Mouse (Mus musculus) granulocyte monocyte progenitor cell, adult 5-6 weeks (primary cell): Measurements from ENCODE around the gene Kcnh4. TPM values are rescaled to one million over a fixed set of nuclear protein-coding genes. Genes with fewer than 3 reads are reported as not detected.
A peak's percentile ranks its signal among the peaks of the same experiment; 100 is the strongest.

ENCODE experiments used
- ATAC-seq: replicated peaks from 2 replicates; pipeline ENCODE4 v1.8.0; 2016; ENCODE audit warnings: mild to moderate bottlenecking, moderate TSS enrichment, inconsistent platforms; ENCODE audit not compliant: poor library complexity, severe bottlenecking
- total RNA-seq, 2 experiments: library from RNA; stranded (forward) in 1 of 2; stranded (reverse) in 1 of 2; fragments of 200-712, 200-1000 nt in 1 of 2; fragments of >200 nt in 1 of 2; fragmentation: Nextera tagmentation in 1 of 2; gene quantifications; 2 replicates each; pipeline ENCODE4 v1.2.3; 2014 to 2017

Gene Kcnh4
- total RNA-seq, 2 experiments from 2014 or later: not detected

DNA sequence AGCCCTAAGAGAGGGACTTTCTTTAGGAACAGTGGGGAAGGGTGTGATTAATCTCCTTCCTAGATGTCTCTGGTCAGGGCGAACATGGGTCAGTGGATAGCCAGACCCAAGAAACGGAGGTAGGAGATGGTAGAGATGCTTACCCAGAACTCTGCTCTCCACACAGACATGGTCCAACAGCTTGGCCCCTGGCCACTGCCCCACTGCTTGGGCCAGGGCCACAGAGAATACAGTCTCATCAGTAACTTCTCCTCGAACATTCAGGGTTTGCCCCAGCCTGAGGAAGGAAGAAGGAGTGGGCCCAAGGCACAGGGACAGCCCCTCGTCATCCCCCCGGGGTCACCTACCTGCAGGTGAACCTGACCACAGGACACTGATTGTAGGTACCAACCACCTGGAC is 8.1 kb upstream of the Kcnh4 start:
- no peak for ATAC-seq

DNA sequence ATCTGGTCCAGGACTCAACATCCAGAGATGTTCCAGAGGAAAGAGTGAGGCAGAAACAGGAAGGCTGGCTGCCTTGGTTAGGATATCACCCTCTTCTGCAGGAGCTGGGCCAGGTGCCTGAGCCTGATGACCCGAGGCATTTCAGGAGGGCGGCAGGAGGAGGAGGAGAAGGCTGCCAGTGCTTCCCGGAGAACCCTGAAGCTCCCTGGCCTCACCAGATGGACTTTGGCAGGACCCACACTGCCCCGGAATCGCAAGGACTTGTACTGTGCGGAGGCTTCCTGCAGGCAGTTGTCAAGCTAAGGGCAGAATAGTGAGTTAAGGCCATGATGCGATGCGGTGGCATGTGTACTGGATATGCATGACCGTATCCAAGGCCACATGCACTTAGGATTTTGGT is 7.0 kb upstream of the Kcnh4 start:
- no peak for ATAC-seq

DNA sequence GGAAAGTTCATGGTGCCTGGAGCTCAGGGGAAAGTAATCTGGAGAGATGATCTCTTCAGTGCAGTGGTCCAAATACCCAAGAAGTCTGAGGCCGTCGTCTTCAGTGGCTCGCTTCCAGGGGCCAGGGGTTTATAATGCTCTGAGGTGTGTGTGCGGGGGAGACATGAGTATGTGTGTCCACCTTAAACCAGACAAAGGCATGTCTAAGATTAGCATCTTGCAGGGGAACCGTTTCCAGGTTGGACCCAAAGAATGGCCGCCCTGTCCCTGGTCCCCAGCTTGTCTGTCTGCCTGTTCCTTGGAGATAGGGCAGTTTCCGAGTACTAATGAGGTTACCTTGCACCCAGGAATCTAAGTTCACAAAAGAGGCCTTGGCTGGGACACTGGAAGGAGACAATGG is 3.1 kb upstream of the Kcnh4 start, which contains the start of gene Hcrt:
Gene Hcrt (minus strand): TSS at position 101 of the 400 bp plus-strand sequence.
- no peak for ATAC-seq

DNA sequence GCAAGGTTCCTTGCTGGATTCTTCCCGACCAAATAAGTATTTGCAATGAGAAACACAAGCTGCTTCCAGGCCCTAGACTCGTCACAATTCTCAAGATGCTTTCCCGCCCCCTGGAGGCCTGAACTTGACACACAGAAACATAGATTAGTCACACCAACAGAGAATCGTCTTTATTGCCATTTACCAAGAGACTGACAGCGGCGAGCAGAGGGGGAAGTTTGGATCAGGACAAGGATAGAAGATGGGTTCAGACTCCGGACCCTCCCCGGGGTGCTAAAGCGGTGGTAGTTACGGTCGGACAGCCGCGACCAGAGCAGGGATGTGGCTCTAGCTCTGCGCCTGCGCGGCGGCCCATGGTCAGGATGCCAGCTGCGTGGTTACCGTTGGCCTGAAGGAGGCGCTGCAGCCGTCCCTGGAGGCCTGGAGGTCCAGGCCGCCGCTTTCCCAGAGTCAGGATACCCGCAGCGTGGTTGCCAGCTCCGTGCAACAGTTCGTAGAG is 1.9 kb upstream of the Kcnh4 start:
- peak; percentile 76 for ATAC-seq

DNA sequence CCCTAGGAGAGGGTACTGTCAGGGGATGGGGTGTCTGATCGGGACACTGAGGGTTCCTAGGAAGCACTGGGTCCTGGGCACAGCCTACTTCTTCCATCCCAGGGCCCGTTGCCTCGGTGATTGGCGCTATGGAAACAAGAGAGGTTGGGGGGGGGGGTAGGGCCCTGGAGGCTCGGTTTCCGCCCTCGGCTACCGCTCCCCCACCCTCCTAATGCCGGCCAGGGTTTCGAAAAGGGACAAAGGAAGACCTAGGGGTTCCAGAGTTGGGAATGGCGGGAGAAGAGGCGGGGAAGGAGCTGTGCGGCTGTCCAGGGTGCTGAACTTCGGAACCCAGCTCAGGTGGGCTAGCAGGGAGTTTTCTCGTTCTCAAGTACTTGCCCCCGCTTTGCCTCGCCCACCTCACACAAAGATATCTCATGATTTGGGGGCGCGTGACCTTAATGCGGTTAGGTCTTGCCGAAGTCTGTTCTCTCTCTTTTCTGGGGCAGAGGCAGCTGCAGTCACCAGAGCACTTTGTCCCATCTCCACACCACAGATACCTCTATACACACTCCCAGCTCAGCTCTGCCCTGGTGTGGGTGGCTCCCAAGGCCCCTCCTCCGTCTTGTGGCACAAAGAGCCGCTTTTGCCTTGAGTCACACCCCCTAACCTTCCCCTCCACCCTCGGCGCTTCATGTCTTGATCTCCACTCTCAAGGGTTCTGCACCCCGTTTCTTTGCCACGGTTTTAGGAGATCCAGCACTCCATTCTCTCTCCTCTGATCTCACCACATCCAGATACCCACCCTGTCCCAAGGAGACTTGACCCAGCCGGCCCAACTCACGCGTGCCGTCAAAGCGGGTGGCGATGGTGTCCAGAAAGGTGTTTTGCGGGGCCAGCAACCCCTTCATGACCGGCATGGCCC is 783 bp downstream of the Kcnh4 start:
- peak; percentile 17; the same call in 1 of the 2 replicates for ATAC-seq

DNA sequence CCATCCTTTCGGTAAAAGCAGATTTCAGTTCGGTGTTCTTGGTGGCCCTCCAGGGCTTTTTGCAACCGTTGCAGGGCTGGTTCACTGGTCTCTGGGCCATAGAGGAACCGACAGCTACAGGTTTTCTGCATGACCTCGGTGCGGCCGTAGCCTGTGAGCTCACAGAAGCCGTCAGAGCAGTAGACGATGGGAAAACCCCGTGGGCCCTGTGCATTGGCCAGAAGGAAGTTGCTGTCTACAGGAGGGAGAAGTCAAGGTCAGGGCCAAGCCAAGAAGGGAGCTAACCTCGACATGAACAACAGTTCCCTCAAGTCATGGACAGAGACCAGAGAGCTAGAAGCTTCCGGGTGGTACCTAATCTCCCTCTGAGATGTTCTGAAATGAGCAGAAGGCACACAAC is 2.2 kb downstream of the Kcnh4 start:
- no peak for ATAC-seq

DNA sequence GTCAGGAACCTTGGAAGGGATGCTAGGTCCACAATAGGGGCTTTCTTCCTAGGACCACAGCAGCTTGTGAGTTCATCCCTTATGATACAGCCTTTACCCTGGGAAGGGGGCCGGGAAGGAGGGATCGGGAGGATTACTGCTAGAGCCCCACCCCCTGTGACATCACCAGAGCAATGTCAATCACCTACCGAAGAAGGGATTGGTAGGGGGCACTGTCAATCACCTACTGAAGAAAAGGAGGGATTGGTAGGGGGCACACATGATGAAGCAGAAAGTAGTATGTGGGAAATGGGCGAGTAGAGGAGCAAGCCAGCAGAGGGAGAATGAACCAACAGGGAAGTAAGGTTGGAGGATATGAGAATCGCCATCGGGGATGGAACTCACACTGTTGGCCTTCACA is 3.3 kb downstream of the Kcnh4 start:
- ATAC-seq: no peak

DNA sequence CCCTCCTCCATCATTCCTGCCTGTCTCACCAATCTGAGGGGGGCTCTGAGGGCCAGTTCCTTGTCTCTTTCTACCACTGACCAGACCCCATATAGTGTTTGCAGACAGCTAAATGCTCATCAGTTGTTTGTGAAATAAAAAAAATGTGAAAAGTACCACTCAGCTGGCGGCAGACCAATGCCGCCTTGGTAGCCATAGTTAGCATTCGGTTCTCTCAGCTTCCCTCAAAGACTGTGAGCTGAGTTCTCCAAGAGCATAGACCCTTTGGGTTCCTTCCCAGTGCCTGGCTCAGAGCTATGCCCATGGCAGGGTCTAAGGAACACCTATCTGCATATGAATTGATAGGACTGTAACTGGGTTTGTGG is 5.1 kb downstream of the Kcnh4 start:
- no peak for ATAC-seq

DNA sequence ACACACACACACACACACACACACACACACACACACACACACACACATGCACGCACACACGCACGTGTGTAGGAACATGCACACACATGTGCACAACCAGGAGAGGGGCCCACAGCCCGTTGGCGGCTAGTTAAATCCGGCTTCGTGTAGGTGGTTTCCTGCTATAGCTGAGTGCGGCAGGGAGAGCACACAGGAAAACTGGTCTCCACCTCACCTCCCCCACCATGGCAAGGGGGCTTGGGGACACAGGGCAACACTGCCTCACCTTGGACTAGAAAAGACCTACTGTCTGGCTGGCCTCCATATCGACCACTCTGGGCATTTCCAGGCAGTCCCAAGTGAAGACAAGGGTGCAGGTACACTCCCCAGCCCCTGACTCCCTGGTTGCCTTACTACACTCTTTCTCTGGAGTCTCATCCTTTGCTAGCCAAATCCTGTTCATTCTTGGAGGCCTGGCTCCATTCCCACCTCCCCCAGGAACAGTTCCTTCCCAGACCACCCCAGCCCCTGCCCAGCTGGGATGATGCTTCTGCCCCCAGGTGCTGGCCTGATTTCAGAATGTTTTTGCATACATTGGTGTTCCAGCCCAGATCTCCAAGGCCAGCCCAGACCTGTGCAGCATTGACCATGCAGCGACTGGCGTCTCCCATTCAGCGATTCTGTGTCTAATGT is 5.6 kb downstream of the Kcnh4 start:
- no peak for ATAC-seq

DNA sequence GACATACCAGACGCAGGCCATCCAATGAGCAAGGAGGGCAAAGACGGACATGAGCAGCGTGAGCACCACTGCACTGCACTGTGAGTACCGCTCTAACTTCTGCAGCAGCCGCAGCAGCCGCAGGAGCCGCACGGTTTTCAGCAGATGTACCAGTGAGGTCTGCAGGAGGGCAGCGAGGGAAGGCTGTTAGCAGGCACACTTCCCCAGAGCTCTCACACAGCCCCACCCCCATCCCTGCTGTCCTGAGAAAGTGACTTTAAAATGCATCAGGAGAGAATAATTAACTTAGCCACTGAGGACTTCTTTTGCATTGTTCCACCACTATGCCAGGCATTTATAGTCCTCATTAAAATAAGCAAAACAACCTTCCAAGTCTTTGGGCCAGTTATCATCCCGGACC is 7.4 kb downstream of the Kcnh4 start:
- ATAC-seq: no peak

DNA sequence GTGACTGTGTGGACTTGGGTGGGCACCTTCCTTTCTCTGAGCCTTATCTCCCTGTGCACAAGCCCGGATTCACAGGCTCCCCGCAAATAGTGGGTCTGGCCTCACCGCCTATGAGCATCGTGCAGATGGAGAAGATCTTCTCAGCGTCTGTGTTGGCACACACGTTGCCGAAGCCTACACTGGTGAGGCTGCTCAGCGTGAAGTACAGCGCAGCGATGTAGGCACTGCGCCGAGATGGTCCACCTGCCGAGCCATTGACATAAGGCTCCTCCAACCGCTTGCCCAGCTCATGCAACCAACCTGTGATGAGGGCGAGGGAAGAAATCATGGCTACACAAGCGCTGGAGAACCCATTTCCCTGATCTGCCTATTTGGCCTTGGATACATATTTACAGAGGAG is 9.6 kb downstream of the Kcnh4 start:
- no peak for ATAC-seq

DNA sequence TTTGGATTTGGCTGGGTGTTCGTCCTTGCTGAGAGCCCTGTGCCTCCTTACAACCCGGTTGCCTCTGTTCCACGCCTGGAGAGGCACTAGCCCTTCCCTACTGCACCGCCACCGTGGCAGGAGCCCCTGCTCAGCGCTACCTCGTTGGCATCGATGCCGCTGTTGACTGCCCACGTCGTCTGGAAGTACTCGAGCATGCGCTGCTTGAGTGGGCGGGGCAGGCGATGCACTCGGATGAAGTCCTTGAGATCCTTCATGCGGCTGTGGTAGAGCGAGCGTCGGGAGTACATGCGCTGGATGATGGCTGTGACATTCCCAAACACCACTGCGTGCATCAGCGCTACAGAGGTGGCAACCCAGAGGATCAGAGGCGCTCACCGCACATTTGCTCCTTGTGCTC is 10.3 kb downstream of the Kcnh4 start:
- ATAC-seq: no peak

DNA sequence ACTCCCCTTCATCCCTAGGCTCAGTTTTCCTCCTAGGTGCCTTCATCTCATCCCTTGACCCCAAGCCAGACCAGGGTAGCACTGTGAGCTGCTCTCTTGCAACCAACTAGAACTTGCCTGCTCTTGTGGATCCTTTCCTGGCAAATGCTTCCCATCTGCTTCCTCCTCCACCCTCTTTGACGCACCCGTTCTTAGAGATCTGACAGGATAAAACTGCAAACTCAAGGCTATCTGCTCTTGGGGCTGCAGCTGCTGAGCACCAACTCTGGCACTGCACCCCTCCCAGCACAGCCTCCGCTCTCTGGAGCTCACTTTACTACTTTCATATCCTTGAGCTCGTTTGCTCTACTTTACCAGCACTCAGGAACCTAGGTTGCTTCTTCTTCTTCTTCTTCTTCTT is 11.1 kb downstream of the Kcnh4 start:
- ATAC-seq: no peak

DNA sequence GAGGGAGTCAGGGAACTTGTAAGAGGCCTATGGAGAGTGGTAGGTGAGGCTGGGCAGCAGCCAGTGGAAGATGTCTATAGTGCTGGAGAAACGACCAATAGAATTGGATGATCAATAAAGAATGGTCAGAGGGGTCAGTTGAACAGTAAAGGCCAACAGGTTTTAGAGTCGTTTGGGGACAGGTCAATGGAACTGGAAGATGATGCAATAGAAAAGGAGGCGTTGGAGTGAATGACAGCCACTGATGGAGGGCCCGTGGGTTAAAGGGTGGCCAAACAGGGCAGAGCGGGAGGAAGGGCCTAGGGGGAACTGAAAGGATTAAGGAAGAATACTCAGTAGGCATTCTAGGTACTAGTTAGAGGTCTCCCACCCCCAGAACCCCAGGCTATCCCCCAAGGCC is 12.6 kb downstream of the Kcnh4 start:
- ATAC-seq: no peak

DNA sequence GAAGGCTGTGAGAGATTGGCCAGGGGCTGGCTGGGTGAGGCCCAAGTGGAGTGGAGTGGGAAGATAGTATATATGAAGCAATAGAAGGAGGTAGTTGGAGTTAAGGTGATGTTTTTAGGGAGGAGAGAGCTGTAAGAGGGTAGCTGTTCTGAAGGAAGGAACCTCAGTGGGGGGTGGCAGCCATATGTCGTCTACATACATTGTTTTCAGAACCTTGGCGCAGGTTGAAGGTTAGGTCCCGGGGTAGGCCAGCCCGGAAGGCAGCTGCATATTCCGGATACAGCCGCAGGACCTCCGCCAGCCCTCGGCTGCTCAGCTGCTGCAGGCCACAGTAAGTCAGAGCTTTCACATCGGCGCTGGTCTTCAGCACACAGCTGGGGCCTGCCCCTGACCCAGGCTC is 13.2 kb downstream of the Kcnh4 start:
- ATAC-seq: no peak

DNA sequence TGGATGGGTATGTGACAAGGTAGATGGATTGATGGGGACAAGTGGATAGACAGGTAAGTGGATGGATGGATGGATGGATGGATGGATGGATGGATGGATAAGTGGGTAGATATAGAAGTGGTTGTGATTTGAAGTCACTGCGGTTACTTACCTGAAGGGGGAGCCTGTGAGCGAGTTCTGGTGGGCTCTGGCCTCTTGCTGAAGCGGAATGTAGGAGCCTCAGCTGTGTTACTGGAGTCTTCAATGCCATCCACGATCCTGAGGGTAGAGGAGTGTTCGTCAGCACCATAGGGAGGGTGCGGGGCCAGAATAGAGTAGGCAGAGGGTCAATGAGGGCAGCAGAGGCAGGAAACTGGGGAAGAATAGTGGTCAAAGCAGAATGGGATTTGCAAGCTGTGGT is 14.7 kb downstream of the Kcnh4 start:
- ATAC-seq: peak; percentile 67

DNA sequence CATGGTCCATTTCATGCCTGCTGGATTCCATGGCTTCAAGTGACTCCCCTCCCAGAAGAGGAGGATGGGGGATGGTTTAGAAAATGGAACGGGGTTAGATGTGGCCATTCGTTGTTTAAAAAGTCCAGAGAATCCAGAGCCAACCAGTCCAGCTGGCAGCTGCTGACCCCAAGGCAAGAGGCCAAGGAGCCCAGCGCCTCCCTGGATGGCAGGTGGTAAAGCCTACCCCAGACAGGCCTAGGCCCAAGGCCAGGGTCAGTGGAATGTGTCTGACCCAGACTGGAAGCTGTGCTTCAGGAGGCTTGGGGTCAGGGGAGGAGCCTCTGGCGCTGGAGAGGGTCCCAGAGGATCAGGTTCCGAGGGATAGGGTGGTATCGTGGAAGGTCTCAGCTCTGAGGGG is 18.4 kb downstream of the Kcnh4 start:
- no peak for ATAC-seq

DNA sequence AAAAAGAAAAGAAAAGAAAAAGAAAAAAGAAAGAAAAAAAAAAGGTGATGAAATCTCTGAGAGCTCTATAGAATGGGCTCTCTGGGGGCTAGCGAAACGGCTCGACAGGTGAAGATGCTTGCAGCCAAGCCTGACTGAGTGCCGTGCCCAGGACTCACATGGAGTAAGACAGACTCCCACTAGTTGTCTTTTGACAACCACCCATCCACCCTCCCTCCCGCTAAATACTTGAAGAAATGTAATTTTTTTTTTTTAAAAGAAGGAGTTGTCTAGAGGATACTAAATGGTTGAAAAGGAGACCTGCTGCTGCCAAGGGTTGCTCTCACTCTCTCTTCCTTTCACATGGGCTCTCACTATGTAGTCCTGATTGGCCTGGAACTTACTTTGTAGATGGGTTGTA is 21.0 kb downstream of the Kcnh4 start:
- ATAC-seq: no peak

DNA sequence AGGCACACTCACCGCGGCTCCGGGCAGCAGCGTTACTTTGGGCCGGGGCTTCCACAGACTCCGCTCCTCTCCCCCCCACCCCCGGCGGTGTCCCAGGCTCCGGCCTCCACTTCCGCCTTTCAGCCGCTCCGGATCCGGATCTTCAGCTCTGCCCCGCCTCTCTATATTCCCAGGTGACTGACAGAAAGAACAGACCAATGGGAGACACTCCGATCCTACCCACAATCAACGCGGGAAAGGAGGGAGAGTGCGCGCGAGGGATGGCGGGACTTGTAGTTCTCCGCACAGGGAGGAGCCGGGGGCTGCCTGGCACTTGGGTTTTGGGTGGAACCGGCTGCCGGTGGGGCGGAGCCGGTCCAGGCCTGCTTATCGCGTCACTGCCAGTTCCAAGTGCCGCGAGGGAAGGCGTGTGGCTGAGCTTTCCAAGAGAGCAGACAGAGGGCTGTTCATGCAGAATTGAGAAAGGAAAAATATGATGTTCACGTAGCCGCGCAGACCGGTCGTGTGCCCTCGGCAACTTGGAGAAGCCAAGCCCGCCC is 21.6 kb downstream of the Kcnh4 start, which contains the start of gene Rab5c:
Gene Rab5c (minus strand): TSS at position 150 of the 539 bp plus-strand sequence.
- ATAC-seq: peak; percentile 93

DNA sequence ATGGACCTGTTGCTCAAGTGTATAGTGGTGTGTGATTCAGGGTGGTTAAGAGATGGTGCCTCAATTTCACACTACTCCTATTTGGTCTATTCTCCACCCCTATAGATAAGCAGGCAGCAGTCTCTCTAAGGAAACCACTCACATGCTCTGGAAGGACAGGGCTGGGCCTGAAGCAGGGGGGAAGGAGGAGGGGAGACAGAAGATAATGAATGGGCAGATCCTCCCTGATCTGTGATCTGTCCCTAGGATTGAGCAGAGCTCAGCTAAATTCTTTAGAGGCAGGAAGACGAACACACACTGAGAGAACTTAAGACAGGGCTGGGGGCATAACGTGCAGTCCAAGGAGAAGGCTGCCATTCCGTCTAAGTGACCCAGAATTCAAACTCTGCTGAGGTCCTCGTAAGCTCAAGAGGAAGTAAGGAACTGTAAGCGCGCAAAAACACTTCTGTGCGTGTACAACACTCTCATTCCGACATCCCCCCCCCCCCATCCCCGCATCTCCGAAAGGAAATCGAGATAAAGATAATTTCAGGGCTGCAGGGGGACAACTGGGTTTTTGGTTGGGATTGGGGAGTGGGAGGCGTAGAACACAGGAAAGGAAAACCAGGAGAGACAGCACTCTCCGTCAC is 22.5 kb downstream of the Kcnh4 start:
- ATAC-seq: 0 out of 2 replicates have a peak, but pooled peaks have one; percentile 7

DNA sequence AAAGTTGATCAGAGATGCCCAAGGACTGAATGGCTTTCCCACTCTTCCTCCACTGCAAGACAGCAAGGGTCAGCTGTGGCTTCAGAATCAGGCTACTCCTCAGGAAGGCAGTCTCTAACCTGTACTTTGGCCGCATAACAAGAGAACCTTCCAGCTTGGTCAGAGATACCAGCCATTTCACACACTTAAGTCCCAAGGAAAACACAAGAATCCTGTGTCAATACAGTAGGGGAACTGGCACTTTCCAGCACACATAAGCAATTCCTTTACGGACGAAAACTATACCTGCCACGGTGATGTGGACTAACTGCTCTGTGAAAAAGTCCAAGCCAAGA is 23.0 kb downstream of the Kcnh4 start:
- no peak for ATAC-seq
